Mouse (Mus musculus) lung, adult 10 weeks (tissue): ENCODE results near the gene Nlgn3. TPM values are rescaled to one million over a fixed set of nuclear protein-coding genes. Genes with fewer than 3 reads are reported as not detected.

Source experiments
- polyA plus RNA-seq: library from polyadenylated mRNA; stranded (reverse); fragments of 350-450 nt; fragmentation: Illumina TruSeq; extraction: RNeasy Lipid Tissue Mini Kit (QIAGEN cat#74804); gene quantifications from one replicate; pipeline ENCODE4 v1.2.3, GENCODE M21; 2014; ENCODE audit warnings: low read depth, low replicate concordance; ENCODE audit not compliant: insufficient read depth

The Nlgn3 gene
- 0.09 TPM for polyA plus RNA-seq

DNA sequence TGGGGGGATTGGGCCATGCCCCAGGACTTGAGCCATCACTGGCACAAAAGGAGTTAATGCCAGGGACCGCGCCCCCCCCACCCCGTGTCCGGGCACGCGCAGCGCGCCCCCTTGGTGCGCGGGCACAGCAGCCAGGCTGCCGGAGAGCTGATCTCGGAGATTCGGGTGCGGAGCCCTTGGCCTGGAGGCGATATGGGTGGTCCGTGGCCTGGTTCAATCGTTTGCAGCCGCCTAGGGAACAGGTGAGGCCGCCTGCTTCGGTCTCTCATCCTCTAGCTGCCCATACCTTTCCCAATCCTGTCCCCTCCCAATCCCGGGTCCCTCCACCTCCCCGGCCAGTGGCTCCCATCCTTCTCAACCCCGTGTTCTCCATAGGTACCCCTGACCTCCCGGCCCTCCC, at the start of gene Nlgn3:
TSS of gene Nlgn3 (plus strand) at position 114 of the 400 bp plus-strand sequence.

GRCm38 (mm10) chrX:101253952-101254729, 44.8 kb upstream of the Nlgn3 start, which contains the start of gene Foxo4:
Foxo4 (plus strand) TSS chrX:101254528.

GRCm38 (mm10) chrX:101263892-101264291, 35.1 kb upstream of the Nlgn3 start, which contains the start of gene Gm614:
Gm614 (minus strand) TSS chrX:101263992.

GRCm38 (mm10) chrX:101268025-101268754, 30.8 kb upstream of the Nlgn3 start, which contains the start of gene Il2rg:
Il2rg (minus strand) TSS chrX:101268255.

GRCm38 (mm10) chrX:101268755-101269124, 30.2 kb upstream of the Nlgn3 start, which contains the start of gene Gm20489:
Gm20489 (minus strand) TSS chrX:101269023.

GRCm38 (mm10) chrX:101273875-101274738, 24.9 kb upstream of the Nlgn3 start, which contains the start of gene Med12:
Med12 (plus strand) TSS chrX:101274030.

Other genes with a start within 250 kb of the Nlgn3 start
- 0.93 TPM for gene Tex11, start 239.5 kb upstream of the Nlgn3 start, polyA plus RNA-seq
- 0.27 TPM for gene Slc7a3, start 213.1 kb upstream of the Nlgn3 start, polyA plus RNA-seq
- 21.6 TPM for gene Snx12, start 76.6 kb upstream of the Nlgn3 start, polyA plus RNA-seq
- 21.7 TPM for gene Foxo4, start 44.6 kb upstream of the Nlgn3 start, polyA plus RNA-seq
- gene Gm614, start 35.2 kb upstream of the Nlgn3 start, polyA plus RNA-seq = not detected
- gene Il2rg, start 30.9 kb upstream of the Nlgn3 start, polyA plus RNA-seq = 51.9 TPM
- gene Gm20489, start 30.1 kb upstream of the Nlgn3 start, polyA plus RNA-seq = not detected
- gene Med12, start 25.1 kb upstream of the Nlgn3 start, polyA plus RNA-seq = 23.8 TPM
- gene Gjb1, start 77.2 kb downstream of the Nlgn3 start, polyA plus RNA-seq = 2.2 TPM
- 9.9 TPM for gene Zmym3, start 121.7 kb downstream of the Nlgn3 start, polyA plus RNA-seq
- 71.5 TPM for gene Nono, start 130.2 kb downstream of the Nlgn3 start, polyA plus RNA-seq
- 3.9 TPM for gene Itgb1bp2, start 149.9 kb downstream of the Nlgn3 start, polyA plus RNA-seq
- 10.7 TPM for gene Taf1, start 233.6 kb downstream of the Nlgn3 start, polyA plus RNA-seq